Mouse (Mus musculus): ENCODE results near the gene Mgme1.
A peak's percentile ranks its signal among the peaks of the same experiment; 100 is the strongest.

Gene Mgme1

DNA sequence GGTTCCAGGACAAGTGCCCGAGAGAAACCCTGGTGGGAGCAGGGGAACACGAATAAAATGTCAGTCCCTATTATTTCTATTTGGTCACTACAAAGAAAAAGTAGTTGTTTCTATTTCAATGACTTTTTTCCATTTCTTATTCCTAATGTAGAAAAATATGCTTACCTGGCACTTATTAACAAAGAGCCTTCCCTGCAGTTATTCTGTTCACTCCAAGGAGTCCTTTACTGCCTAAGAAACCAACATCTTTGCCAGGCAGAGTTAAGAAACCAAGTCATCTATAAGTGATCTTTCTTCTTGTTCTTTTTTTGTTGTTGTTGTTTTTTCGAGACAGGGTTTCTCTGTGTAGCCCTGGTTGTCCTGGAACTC is 5.4 kb upstream of the Mgme1 start:
- DNase-seq, result no peak

DNA sequence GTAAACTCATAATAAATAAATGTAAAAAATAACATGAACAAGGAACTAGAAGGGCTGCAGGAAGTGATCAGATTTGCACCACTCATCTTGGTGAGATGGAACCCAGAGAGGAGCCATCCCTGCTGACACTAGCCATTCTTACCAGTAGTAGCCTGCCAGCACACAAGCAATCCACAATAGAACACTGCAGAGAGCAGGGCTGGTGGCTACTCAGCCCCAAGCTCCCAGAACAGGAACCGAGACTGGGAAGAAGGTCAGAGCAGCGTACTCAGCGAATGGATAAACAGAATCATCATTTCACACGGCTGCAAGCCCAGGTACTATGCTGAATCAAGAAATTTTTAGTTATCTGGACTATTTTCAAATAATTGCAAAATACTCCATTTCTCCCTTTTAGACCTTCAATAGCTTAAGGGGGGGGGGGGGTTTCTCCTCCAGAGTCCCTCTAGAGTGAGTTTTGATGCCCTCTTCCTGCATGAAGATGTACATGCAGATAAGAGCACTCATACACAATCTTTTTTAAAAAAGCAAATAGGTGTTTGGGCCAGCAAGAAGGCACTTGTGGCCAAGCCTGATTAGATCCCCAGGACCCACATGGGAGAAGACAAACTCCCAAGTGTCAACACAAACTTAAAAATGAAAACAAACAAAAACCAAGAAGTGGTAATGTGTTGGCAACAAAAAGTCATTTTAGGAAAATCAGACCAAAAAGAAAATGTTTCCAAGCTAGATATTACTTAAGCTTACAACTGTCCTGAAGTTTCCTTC is 4.4 kb upstream of the Mgme1 start:
- no peak for DNase-seq

DNA sequence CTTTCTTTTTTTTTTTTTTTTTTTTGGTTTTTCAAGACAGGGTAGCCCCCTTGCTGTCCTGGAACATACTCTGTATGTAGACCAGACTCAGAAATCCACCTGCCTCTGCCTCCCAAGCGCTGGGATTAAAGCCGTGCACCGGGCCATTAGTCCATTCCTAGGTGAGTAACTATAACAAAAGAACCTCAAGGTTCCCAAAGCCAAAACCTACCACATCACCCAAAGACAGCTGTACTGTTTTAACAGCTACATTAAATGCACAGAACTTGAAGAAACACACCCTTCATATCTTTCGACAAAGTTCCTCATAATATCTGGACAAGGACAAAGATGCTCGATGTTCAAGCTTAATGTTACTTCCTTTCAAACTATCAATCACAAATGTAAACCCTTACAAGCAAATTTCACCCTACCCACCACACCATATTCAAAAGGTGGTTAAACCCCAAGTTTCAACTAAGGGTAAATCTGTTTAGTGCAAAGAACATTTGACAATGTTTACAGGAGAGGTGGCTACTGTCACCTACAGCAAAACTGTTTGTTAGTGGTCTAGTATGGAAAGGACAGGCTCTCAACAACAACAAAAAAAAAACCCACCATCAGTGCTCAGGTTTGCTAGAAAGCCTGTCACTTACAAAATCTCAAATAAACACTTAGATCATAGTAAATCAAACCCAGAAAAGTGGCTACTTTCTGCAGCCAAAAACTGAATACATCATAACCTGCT is 3.3 kb upstream of the Mgme1 start:
- DNase-seq, result no peak

DNA sequence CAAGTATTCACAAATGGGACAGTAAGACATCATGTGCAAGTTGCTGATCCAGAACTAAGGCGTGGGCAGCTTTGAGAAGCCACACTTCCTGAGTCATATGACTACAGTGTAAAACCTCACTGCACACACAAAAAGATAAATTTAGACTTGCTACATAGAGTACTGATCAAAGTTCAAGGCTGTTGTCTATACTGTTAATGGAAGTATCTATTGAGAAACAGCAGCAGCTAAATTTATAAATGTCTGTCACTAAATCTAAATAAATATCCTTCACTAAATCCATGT is 2.8 kb upstream of the Mgme1 start:
- DNase-seq, result peak; percentile 36 to 43

DNA sequence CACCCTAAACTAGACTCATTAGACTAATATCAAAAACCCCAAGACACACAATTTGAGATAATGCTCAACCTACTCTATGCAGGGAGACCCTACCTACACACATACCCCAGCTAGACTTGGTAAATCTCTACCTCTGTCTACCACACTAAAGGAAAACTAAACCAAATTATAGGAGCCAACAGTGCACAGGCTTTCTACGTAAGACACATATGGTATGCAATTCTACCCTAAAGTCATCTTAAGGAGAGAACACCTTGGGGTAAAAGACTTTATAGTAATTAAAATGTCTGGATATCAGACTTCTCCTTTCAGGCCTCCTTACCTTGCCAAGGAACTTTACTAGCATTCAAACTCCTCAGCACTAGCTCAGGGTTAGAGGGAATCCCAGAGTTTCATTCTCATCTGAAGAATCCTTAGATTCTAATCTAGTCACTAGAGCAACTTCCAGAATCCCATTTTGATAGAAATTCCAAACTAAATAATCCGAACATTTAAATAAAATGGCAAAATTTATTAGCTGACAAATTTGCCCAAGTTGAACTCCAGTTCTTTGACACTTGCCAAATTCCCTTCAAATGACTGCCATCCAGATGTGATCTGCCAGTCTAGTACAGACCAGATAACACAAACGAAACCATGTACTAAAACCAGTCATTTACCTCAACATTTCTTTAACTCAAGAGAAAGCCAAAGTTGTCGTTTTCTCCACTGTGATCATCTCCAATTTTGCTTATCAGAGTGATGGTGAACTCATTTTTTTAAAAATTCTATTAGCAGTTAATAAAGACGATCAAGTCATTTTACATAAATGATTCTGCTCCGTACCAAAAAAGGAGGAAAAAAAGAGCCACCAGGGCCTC is 1.8 kb upstream of the Mgme1 start:
- no peak for DNase-seq

DNA sequence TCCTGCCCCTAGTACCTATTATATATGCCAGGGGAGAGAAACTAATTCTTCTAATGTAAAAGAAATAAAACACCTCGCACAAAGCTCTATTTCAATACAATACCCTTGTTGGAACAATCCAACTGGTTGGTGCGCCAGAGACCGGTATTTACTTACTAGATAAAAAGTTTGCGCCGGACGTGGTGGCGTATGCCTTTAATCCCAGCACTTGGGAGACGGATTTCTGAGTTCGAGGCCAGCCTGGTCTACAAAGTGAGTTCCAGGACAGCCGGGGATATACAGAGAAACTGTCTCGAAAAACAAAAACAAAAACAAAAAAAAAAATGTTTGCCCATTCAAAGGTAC is 1.2 kb upstream of the Mgme1 start:
- no peak for DNase-seq

DNA sequence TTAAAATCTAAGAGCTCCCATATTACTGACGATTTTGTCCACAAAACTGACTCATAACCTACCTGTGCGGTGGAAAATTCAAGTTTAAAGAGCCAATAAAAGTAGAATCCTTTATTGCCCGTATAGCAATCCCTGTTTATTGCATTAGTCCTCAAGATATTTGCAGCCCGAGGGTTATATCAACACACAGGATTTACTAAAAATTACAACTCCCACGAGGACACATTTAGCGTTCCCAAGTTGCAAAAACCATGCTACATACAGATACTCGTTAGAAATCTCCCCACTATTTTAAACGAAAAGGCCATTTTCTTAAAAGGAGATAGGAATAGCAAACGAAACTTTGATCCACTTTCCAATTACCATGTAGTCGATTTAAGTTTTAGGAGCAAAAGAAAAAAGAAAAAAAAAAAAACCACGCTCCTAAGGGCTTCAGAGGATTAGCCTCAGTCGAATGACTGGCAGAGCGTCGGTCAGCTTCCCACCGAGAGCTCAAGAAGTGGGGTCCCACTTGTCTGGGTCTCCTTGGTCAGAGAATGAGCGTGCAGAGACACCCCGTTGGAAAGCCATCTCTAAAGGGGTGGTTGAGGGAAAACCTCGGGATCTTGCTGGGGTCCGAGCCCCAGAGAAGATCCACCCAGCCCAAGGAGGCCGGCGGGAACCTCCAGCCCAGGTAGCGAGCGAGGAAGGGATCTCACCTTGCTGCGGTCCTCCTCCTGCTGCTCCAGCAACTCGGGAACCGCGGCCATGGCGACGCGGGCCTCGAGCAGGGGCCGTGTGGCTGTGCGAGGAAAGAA is 586 bp upstream of the Mgme1 start:
- no peak for DNase-seq

DNA sequence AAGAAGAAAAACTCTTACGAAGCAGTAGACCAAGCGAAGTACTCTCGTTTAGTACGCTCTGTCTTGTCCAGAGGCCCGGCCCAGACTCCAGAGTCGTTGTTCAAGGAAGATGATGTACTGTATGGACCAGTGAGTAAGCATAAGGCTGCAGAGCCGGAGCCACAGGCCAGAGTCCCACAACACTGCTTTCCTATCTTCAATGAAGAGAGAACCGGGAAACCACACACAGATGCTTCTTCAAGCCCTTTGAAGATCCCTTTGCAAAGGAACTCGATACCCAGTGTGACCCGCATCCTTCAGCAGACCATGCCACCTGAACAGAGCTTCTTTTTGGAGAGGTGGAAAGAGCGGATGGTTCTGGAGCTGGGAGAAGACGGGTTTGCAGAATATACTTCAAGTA is 1.6 kb downstream of the Mgme1 start:
- DNase-seq, result no peak

DNA sequence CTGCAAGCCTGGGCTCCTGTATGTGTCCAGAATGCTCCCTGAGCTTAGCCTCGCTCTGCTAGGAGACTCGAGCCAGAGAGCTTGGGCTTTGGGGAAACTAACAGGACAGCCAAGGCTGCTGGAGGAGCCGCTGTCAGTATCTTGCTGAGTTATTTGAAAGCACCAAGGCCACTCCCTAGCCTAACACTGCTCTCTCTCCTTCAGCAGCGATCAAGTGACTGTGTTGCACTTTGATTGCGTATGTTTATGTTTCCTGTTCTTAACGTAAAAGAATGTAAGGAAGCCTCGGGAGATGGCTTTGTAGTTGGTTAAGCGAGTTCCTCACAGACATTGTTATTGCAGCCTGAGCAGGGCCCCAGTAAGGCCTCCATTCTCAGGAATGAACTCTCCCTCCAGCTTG is 4.3 kb downstream of the Mgme1 start:
- DNase-seq, result no peak

DNA sequence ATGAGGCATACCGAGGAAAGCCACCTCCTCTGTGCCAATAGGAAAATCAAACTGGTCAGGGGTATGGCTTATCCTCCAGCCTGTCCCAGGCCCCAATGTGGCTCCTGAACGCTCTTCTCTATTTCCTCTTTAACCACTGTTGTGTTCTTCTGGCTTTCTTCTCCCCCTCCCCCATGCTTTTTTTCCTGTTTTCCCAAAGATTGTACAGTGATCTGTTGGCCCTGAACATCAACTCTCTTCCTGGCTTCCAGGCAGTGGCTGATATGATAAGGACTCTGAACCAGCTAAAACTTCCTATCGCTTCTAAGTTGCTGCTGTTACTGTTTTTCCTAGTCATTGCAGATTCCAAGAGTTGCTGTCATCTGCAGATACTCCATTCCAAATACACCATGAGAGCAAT is 6.4 kb downstream of the Mgme1 start:
- no peak for DNase-seq

DNA sequence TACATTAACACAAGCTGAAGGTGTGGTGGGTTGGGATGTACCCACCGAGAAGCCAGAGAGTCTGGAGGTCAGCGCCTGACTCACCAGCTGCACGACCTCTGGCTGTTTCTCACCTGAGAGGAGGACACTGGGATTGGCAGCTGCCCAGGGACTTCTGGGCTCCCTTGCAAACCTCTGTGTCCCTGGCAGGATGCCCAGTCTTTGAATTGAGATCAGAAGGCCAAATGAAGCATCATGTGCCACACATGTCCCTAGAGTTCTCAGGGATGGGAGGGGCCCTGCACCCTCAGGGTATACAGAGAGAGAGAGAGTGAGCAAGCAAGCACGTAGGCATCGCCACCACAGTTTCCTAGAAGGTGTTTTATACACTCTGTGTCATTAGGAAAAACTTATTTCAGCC is 9.3 kb downstream of the Mgme1 start:
- peak; percentile 81 to 91 for DNase-seq

DNA sequence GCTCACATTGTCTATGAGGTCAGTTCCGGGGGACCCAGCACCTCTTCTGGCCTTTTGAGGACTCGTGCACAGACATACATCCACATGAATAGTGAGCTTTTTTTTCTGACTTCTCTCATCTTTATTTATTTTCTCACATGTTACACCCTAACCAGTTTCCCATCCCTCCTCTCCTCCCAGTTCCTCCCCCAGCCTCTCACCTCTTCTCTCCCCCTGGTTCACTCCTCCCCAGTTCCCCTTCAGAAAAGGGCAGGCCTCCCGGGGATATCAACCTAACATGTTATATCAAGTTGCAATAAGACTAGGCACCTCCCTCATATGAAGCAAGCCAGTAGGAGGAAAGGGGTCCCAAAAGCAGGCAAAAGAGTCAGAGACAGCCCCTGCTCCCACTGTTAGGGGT is 10.1 kb downstream of the Mgme1 start:
- no peak for DNase-seq

DNA sequence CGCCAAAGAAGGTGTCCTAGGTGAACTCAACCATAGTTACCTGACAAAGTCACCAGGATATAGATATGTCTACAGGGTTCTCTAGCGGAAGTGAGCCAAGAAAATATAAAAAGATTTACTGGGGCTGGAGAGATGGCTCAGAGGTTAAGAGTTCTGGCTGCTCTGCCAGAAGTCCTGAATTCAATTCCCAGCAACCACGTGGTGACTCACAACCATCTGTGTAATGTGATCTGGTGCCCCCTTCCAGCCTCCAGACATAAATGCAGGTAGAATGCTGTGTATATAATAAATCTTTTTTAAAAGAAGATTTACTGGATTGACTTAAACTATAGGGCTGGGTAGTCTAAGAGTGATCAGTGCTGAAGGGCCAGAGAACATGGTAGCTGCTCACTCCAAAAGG is 11.0 kb downstream of the Mgme1 start:
- DNase-seq, result no peak

DNA sequence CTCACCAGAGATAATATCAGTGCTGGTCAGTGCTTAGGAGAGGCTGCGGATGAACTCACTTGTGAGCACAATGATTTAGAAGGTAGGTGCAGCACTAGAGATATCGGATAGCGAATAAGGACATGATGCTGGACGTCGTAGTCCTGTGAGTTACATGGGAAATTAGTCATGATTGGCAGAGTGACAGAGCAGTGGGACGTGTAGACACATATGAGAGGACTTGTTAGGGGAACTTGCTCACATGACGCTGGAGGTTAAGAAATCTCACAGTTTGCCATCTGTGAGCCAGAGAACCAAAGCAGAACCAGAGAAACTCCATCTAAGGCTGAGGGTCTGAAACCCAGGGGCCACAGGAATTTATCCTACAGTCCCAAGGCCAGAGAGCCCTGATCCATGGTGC is 19.9 kb downstream of the Mgme1 start:
- DNase-seq, result no peak

DNA sequence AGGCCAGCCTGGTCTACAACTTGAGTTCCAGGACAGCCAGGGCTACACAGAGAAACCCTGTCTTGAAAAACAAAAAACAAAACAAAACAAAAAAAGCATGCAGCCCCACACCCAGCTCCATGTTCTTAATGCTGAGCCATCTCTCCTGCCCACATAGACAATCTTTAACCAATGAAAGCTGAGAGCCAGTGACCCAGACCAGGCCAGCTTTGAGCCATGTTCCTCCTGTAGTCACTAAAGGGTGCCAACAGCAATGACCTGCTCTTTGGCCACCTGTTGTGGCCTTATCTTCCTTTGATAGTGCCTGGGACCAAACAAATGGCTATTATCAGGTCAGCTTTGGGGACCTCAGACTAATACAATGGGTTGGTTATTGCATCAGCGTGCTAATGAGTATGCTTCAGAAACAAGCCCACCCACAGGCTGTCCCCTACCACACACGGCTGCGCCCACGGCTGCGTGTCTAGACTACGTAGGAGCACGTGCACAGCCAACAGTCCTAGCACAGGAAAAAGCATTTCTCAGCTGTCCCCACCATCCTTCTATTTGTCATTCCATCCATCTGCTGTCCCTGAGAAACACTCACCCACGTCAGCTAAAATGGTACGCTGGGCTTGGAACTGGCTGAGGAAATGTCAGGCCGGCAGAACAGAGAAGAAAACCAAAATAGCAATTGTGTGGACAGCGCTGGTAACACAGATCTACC is 21.3 kb downstream of the Mgme1 start:
- peak in 1 of 2 experiments; percentile 28 for DNase-seq

DNA sequence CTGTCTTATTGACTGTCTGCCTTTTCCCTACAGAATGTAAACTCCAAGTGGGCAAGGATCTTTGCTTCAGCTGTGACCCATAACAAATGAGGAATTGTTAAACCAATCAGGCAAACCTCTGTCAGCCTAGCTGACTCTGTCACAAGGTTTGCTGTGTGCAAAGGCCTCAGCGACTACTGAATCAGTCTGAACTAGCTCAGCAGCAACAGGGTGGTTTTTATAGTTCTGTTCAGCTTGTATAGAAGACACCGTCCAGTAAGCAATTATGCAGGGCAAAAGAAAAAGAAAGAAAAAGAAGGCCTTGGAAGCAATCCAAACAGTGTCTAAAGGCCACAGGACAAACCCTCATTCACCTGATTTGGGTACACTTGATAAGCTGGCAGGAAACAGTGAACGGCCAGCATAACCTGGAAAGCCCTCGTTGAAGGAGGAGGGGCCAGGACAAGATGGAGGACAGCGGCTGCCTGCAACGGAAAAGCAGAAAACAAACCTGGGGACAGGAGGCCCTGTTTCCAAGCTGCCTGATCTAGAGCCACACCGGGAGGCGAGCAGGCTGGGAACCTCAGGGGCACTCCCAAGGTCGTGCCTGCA is 24.8 kb downstream of the Mgme1 start:
- DNase-seq, result no peak

DNA sequence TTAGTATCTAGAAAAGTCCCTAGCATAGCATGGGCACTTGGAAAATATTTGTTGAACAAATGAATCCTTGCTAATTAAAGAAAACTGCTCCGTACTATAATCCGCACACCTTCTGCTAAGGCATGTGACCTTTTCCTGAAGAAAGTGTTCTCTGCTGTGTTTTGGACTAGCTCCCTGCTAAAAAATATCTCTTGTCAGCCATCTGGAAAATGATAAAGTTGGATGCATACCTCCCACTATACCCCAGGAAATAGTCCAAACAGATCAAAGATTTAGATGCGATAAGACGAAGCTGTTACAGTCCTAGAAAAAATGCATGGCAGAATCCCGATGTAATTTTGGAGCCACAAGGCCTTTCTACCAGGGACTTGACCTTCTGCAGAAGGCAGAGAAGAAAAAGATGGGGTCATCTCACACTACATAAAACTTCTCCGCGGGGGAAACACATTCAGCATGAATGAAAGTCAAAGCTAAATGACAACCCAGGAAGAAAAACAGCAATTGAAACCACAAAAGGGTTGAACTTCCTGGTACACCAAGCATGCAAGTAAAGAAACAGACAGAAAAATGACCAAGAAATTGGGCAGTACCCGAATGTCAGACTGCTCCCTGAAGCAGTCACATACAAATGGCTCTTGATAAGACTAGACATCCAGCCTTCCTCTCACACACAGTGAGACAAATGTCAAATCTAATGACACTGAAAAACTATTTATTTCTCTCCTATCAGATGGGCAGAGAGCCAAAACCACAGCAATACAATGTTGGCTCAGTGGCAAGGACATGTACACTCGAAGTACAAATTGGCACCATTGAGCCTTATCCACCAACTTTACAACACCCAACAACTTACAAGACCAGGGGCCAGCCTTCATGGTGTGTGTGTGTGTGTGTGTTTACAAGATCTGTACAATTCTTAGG is 29.5 kb downstream of the Mgme1 start:
- DNase-seq, result no peak

DNA sequence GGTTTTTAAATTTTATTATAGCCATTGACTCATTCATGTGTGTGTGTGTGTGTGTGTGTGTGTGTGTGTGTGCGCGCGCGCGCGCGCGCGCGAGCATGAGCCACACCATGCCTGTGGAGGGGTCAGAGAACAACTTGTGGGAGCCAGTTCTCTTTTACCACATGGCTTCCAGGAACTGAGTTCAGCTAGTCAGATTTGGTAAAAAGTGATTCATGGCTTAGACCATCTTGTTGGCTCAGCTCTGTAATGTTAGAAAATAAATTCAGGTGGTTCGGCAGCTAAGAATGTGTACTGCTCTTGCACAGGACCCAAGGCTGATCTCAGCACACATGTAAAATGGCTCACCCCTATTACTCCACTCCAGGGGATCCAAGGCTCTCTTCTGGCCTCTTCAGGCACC is 30.6 kb downstream of the Mgme1 start:
- no peak for DNase-seq

DNA sequence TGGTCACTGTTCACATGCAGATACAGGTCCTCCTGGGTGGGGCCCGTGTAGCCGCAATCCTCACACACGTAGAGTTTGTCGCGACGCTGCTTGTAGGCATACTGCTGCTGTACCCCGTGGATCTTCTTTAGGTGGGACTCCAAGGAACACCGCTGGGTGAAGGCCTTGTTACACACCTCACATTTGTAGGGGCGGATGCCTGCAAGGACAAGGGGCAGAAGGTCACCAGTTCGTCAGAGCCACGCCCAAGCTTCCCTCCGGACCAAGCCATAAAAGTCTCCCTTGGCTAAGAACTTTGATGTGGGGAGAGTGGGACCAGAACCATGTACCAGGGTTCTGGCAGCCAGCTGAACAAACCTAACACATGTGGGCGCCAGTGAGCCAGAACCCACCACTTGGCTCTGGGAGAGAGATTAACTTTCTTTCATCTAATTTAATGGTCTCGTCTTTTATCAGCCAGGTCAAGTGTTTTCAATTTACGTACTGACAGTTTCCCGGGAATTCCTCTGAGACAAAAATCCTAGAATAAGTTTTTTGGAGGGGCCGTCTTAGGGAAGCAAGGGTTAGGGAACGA is 35.3 kb downstream of the Mgme1 start:
- no peak for DNase-seq

DNA sequence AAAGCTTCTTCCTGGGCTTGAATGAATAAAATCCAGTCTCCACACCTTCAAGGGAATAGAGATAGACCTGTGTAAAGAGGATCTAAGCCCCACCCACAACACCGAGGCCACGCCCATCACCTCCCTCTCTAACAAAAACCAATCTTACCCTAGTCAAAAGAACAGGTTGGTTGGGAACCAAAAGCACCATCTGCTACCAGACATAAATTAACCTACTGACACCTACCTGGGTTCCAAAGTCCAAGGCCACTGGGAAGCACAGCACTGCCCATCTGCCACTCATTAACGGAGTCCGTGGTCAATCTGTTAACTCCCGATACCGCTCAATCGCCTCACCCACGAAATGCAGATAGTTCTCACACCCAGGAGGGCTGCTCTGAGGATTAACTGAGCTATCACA is 38.1 kb downstream of the Mgme1 start:
- DNase-seq, result peak; percentile 85 to 87

DNA sequence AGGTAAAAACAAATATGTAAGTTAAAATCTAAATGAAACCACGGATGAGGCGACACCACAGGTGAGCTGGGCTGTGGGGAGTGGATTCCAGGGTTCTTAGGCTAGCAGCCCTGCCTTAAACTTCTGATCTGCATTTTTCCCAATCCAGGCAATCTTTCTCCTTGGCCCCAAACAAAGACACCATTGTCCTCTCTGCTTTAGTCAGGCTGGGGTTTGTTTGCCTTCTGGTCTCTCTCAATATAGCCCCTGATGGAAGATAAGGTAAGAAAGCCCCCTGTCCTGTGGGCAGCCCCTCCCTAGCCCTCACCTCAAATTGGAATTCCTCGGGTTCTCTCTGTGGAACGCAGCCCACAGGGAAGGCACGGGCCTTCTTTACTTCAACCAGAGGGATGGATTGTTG is 39.8 kb downstream of the Mgme1 start:
- DNase-seq, result no peak

All from kidney, adult 8-10 months (tissue).